Mouse (Mus musculus) mature B cell (primary cell): ENCODE data around the gene Tmsb10.

ENCODE experiments used
- in situ Hi-C: fragments of 300-500 bp; cut with MboI; formaldehyde crosslinking; loops from 2 replicates; pipeline ENCODE4 v1.14.3; 2019

Tmsb10 gene

GRCm38 (mm10) chr6:72911261-72911660, 47.3 kb downstream of the Tmsb10 start:
- in situ Hi-C loops, result no loop called here
